Mouse (Mus musculus) common myeloid progenitor, adult 5-6 weeks (primary cell): Measurements from ENCODE around the gene Cldn1. TPM values are rescaled to one million over a fixed set of nuclear protein-coding genes. Genes with fewer than 3 reads are reported as not detected.

Source experiments
- ATAC-seq: replicated peaks from 2 replicates; pipeline ENCODE4 v1.8.0; 2016; ENCODE audit warnings: low read depth, mild to moderate bottlenecking, moderate TSS enrichment, inconsistent platforms; ENCODE audit not compliant: poor library complexity, severe bottlenecking
- total RNA-seq: library from RNA; stranded (forward); fragments of 200-1000, 187-1606 nt; gene quantifications from 2 replicates; pipeline ENCODE4 v1.2.3, GENCODE M21; 2017

The Cldn1 gene
- total RNA-seq, 1 experiment from 2014 or later = 0.32 TPM

DNA sequence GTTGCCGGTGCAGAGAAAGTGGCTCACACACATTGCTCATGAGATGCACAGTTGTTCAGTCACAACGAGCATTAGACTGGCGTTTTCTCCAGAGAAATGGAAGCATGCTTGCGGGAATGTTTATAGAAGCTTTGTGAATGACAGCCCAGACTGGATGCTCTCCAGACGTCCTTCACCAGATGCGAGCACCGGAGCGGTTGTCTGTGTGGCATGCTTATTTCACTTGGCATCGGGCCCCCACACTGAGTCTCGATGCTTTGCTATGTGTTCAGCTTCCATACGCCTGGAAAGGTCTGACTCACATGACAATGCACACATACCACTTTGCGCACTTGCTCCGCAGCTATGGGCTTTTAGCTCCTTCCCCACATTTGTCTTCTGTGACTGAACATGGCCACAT is 56.8 kb downstream of the Cldn1 start:
- ATAC-seq = no peak

DNA sequence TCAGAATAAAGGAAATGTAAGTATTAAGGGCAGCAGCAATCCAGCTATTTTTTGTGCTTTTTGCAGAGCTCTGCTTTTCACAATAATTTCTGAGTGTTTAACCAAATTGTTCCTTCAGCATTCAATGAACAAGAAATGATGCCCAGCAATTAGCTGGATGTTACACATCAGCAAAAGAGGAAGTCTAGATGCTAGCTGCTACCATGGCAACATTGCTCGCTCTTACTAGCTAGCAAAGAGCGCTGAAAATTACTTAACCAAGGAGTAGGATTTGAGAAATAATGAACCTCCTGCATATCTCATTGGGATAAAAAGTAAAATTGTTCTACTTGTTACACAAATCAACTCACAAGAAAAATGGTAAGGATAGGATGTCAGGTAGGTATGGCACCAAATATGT is 62.2 kb downstream of the Cldn1 start:
- no peak for ATAC-seq

Other genes starting within 250 kb of the Cldn1 start
- not detected in 2 replicates for gene Cldn16, start 91.3 kb upstream of the Cldn1 start, total RNA-seq
- not detected in 2 replicates for gene Tmem207, start 154.9 kb upstream of the Cldn1 start, total RNA-seq
- gene Il1rap, start 209.9 kb upstream of the Cldn1 start, total RNA-seq = 11.1 and 11.4 TPM in 2 replicates